Mouse (Mus musculus): ENCODE data around the gene Gm42957.

GRCm38 (mm10) chr3:96595661-96596060 lies 39.6 kb upstream of the Gm42957 start:
- TF ChIP-seq POLR2A (IDR thresholded peaks at IDR 0.05; ENCODE audit: low read depth, low read length) (no peak), CTCF (IDR thresholded peaks at IDR 0.05; ENCODE audit: extremely low read depth, insufficient read length, insufficient replicate concordance, low read depth, low read length) (no peak)
